Mouse (Mus musculus): ENCODE measurements around the gene Sertad2. TPM values are rescaled to one million over a fixed set of nuclear protein-coding genes. Genes with fewer than 3 reads are reported as not detected.

The Sertad2 gene
- polyA plus RNA-seq, 1 experiment = 36.4 TPM

GRCm38 (mm10) chr11:20589393-20589792 is 46.3 kb downstream of the Sertad2 start:
- TF ChIP-seq POLR2A (IDR thresholded peaks at IDR 0.05; ENCODE audit: low read depth, low read length) (no peak), CTCF (IDR thresholded peaks at IDR 0.05; ENCODE audit: borderline replicate concordance, insufficient read depth, low read length) (no peak)
- peaks cover 19% of the 10 kb centered on the region for H3K4me1 ChIP-seq (ENCODE audit: control insufficient read depth, insufficient read depth, low read length)
- no peak overlapping the region for H3K4me3 ChIP-seq (ENCODE audit: insufficient read depth, low read length)
- H3K27ac ChIP-seq (ENCODE audit: insufficient read depth, low read length) = no peak overlapping the region

- Histone ChIP-seq H3K4me1 (ENCODE audit: control insufficient read depth, insufficient read depth, low read length) (peaks cover 17% of the 10 kb centered on the region), H3K27ac (ENCODE audit: insufficient read depth, low read length) (no peak overlapping the region), H3K4me3 (ENCODE audit: insufficient read depth, low read length) (no peak overlapping the region)
- TF ChIP-seq CTCF (IDR thresholded peaks at IDR 0.05; ENCODE audit: borderline replicate concordance, insufficient read depth, low read length) = no peak
- TF ChIP-seq POLR2A (IDR thresholded peaks at IDR 0.05; ENCODE audit: low read depth, low read length) = no peak
Measured at GRCm38 (mm10) chr11:20592010-20592409, 49.0 kb downstream of the Sertad2 start.

- peak overlapping the region; percentile 47 for H3K27ac ChIP-seq (ENCODE audit: insufficient read depth, low read length)
- peaks cover 11% of the 10 kb centered on the region for H3K4me1 ChIP-seq (ENCODE audit: control insufficient read depth, insufficient read depth, low read length)
- H3K4me3 ChIP-seq (ENCODE audit: insufficient read depth, low read length) = no peak overlapping the region
- TF ChIP-seq POLR2A (IDR thresholded peaks at IDR 0.05; ENCODE audit: low read depth, low read length) = no peak
- TF ChIP-seq CTCF (IDR thresholded peaks at IDR 0.05; ENCODE audit: borderline replicate concordance, insufficient read depth, low read length) = no peak
Measured at GRCm38 (mm10) chr11:20594229-20595201, 51.5 kb downstream of the Sertad2 start.

- H3K4me3 ChIP-seq (ENCODE audit: insufficient read depth, low read length) = no peak overlapping the region
Measured at GRCm38 (mm10) chr11:20603066-20603812, 60.2 kb downstream of the Sertad2 start.

GRCm38 (mm10) chr11:20604119-20604518 is 61.1 kb downstream of the Sertad2 start:
- Histone ChIP-seq H3K4me3 (ENCODE audit: insufficient read depth, low read length) (no peak overlapping the region), H3K27ac (ENCODE audit: insufficient read depth, low read length) (no peak overlapping the region), H3K4me1 (ENCODE audit: control insufficient read depth, insufficient read depth, low read length) (peaks cover 6% of the 10 kb centered on the region)
- TF ChIP-seq POLR2A (IDR thresholded peaks at IDR 0.05; ENCODE audit: low read depth, low read length) = no peak
- TF ChIP-seq CTCF (IDR thresholded peaks at IDR 0.05; ENCODE audit: borderline replicate concordance, insufficient read depth, low read length) = no peak

More at GRCm38 (mm10) chr11:20603066-20603812, 60.2 kb downstream of the Sertad2 start:
- Histone ChIP-seq H3K4me1 (ENCODE audit: control insufficient read depth, insufficient read depth, low read length) (peaks cover 4% of the 10 kb centered on the region; the same call in 1 of the 2 replicates), H3K27ac (ENCODE audit: insufficient read depth, low read length) (no peak overlapping the region)
- TF ChIP-seq CTCF (IDR thresholded peaks at IDR 0.05; ENCODE audit: borderline replicate concordance, insufficient read depth, low read length) (no peak), POLR2A (IDR thresholded peaks at IDR 0.05; ENCODE audit: low read depth, low read length) (no peak)

- H3K4me1 ChIP-seq (ENCODE audit: control insufficient read depth, insufficient read depth, low read length) = peaks cover 6% of the 10 kb centered on the region
- no peak overlapping the region for H3K27ac ChIP-seq (ENCODE audit: insufficient read depth, low read length)
- no peak for TF ChIP-seq CTCF (IDR thresholded peaks at IDR 0.05; ENCODE audit: borderline replicate concordance, insufficient read depth, low read length)
- TF ChIP-seq POLR2A (IDR thresholded peaks at IDR 0.05; ENCODE audit: low read depth, low read length) = no peak
- H3K4me3 ChIP-seq (ENCODE audit: insufficient read depth, low read length) = no peak overlapping the region
Measured at GRCm38 (mm10) chr11:20605613-20606012, 62.6 kb downstream of the Sertad2 start.

GRCm38 (mm10) chr11:20608442-20608841 is 65.4 kb downstream of the Sertad2 start:
- no peak overlapping the region for H3K27ac ChIP-seq (ENCODE audit: insufficient read depth, low read length)
- TF ChIP-seq POLR2A (IDR thresholded peaks at IDR 0.05; ENCODE audit: low read depth, low read length) = no peak
- TF ChIP-seq CTCF (IDR thresholded peaks at IDR 0.05; ENCODE audit: borderline replicate concordance, insufficient read depth, low read length) = no peak
- no peak overlapping the region for H3K4me3 ChIP-seq (ENCODE audit: insufficient read depth, low read length)
- H3K4me1 ChIP-seq (ENCODE audit: control insufficient read depth, insufficient read depth, low read length) = peaks cover 4% of the 10 kb centered on the region

- Histone ChIP-seq H3K4me1 (ENCODE audit: control insufficient read depth, insufficient read depth, low read length) (peaks cover 2% of the 10 kb centered on the region), H3K27ac (ENCODE audit: insufficient read depth, low read length) (no peak overlapping the region), H3K4me3 (ENCODE audit: insufficient read depth, low read length) (no peak overlapping the region)
- TF ChIP-seq CTCF (IDR thresholded peaks at IDR 0.05; ENCODE audit: borderline replicate concordance, insufficient read depth, low read length) = no peak
- no peak for TF ChIP-seq POLR2A (IDR thresholded peaks at IDR 0.05; ENCODE audit: low read depth, low read length)
Measured at GRCm38 (mm10) chr11:20613223-20613622, 70.2 kb downstream of the Sertad2 start.

- Histone ChIP-seq H3K27ac (ENCODE audit: insufficient read depth, low read length) (no peak overlapping the region), H3K4me3 (ENCODE audit: insufficient read depth, low read length) (no peak overlapping the region), H3K4me1 (ENCODE audit: control insufficient read depth, insufficient read depth, low read length) (no peaks in the 10 kb centered on the region)
- TF ChIP-seq POLR2A (IDR thresholded peaks at IDR 0.05; ENCODE audit: low read depth, low read length) (no peak), CTCF (IDR thresholded peaks at IDR 0.05; ENCODE audit: borderline replicate concordance, insufficient read depth, low read length) (no peak)
Measured at GRCm38 (mm10) chr11:20616103-20616502, 73.0 kb downstream of the Sertad2 start.

Data from embryonic fibroblast, embryonic 13.5 days (primary cell).